Mouse (Mus musculus): ENCODE measurements at regions not wholly inside any gene's neighbourhood (a gene's known extent, or its start where the extent isn't known, plus 50 kb on each side); places are given as distances from the start of the nearest gene placed in this dataset.

DNA sequence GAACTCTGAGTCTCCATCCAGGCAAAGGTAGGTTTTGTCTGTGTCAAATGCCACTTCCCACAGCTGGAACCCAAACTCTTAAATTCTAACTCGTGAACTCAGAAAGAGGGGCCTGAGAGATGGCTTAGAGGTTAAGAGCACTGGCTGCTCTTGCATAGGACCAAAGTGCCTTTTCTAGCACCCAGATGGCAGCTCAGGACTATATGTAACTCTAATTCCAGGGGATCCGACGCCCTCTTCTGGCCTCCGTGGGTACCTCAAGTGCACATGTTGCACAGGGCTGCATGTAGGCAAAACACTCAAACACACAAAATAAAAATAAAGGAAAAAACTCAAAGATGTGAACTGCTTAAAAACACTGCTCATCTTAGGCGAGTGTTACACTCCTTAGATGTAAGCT is 374.2 kb downstream of the Agtpbp1 start:
- TF ChIP-seq POLR2A (IDR thresholded peaks at IDR 0.05; ENCODE audit: low read depth, low read length) = no peak
- no peak for TF ChIP-seq CTCF (IDR thresholded peaks at IDR 0.05; ENCODE audit: borderline replicate concordance, insufficient read depth, low read length)
